ENCODE assay signal across 8 mouse cellular contexts in genomic region chr13:54072526-54073057, GRCm38 (mm10). TPM values are rescaled to one million over a fixed set of nuclear protein-coding genes. Genes with fewer than 3 reads are reported as not detected.
DNase-seq lines count a peak whose midpoint lies in the region; ATAC-seq lines count a peak whose summit lies in the region.

No protein-coding gene starts in this region.

- no peaks in the 10 kb centered on the region for H3K9me3 ChIP-seq in forebrain, embryonic 14.5 days (replicated peaks; ENCODE audit: control insufficient read depth, low read length)
- no peaks in the 10 kb centered on the region for H3K9me3 ChIP-seq in limb, embryonic 15.5 days

- H3K36me3 ChIP-seq in forebrain, embryonic 14.5 days (ENCODE audit: control insufficient read depth, insufficient read depth, low read length): 0 out of 2 replicates have a peak, but pooled peaks cover 6% of the 10 kb centered on the region
- H3K36me3 ChIP-seq in limb, embryonic 15.5 days: no peaks in the 10 kb centered on the region

- H3K27me3 ChIP-seq in forebrain, embryonic 14.5 days (replicated peaks; ENCODE audit: control insufficient read depth, insufficient read depth, low read length): no peaks in the 10 kb centered on the region
- no peaks in the 10 kb centered on the region for H3K27me3 ChIP-seq in limb, embryonic 15.5 days

- 0 out of 2 replicates have a peak overlapping the region, but pooled peaks have one; percentile 14 for H3K27ac ChIP-seq in forebrain, embryonic 14.5 days (ENCODE audit: low read depth, low read length)
- no peak overlapping the region; the same call in 1 of the 2 replicates for H3K27ac ChIP-seq in limb, embryonic 15.5 days

- H3K4me3 ChIP-seq in forebrain, embryonic 14.5 days (ENCODE audit: low read depth, low read length): peak overlapping the region; percentile 63
- peak overlapping the region; percentile 80 for H3K4me3 ChIP-seq in limb, embryonic 15.5 days

- WGBS in forebrain, embryonic 14.5 days: 31% methylated on average over 10 of the region's 10 CpGs
- WGBS in limb, embryonic 15.5 days: 40% methylated on average over 10 of the region's 10 CpGs

- peak overlapping the region; percentile 65 for H3K4me2 ChIP-seq in forebrain, embryonic 14.5 days (ENCODE audit: low read length)
- peak overlapping the region; percentile 79 for H3K4me2 ChIP-seq in limb, embryonic 15.5 days

- ATAC-seq in forebrain, embryonic 14.5 days: no peak
- ATAC-seq in limb, embryonic 15.5 days (ENCODE audit: insufficient number of reproducible peaks, low FRiP score, low TSS enrichment, low read depth): no peak

- peak overlapping the region; percentile 87 for H3K9ac ChIP-seq in forebrain, embryonic 14.5 days (ENCODE audit: low read length)
- H3K9ac ChIP-seq in limb, embryonic 15.5 days: peak overlapping the region; percentile 55; the same call in 1 of the 2 replicates

- peak; percentile 15 for DNase-seq in embryo, embryonic 9.5 days (ENCODE audit: extremely low spot score)
- no peak for DNase-seq in embryo, embryonic 11 days
- DNase-seq in CD4-positive helper T cell, adult 2 months (ENCODE audit: low read depth, low spot score): peak; percentile 27
- no peak for DNase-seq in forebrain, embryonic 14.5 days (ENCODE audit: low spot score)
- DNase-seq in gastrocnemius, postnatal 25 days: no peak
- DNase-seq in adrenal gland, adult 8-10 months: no peak
- DNase-seq in layer of hippocampus, postnatal 14 days (ENCODE audit: low spot score in 2 of 2): no peak

- H3K4me1 ChIP-seq in forebrain, embryonic 14.5 days (ENCODE audit: control insufficient read depth, insufficient read depth, low read length): peaks cover 10% of the 10 kb centered on the region; the same call in 1 of the 2 replicates
- H3K4me1 ChIP-seq in limb, embryonic 15.5 days: peaks cover 10% of the 10 kb centered on the region

RNA-seq across cellular contexts. Expression of gene Sfxn1, which starts 0.9 kb away (rescaled TPM):
- 88.6 and 88.8 TPM in 2 replicates for polyA plus RNA-seq in forebrain, embryonic 14.5 days (2014; fragmentation: Nextera tagmentation; extraction: Ambion mirVana)
- polyA plus RNA-seq in limb, embryonic 15.5 days (2015; fragmentation: Nextera tagmentation; extraction: Ambion mirVana): 41.3 and 46.3 TPM in 2 replicates
- 1 to 10 TPM; 2.3 to 4.4 TPM for total RNA-seq in gastrocnemius, postnatal 25 days (2021)
- total RNA-seq in adrenal gland, adult 8-10 months (2022): 10 to 100 TPM; 46.9 to 62.5 (median 52.4) TPM
- 10 to 100 TPM; 52.3 to 52.9 TPM for total RNA-seq in layer of hippocampus, postnatal 14 days (2021)

RNA-seq across cellular contexts. Expression of gene Drd1, which starts 17.1 kb away (rescaled TPM):
- 5.1 and 8.3 TPM in 2 replicates for polyA plus RNA-seq in forebrain, embryonic 14.5 days (2014; fragmentation: Nextera tagmentation; extraction: Ambion mirVana)
- polyA plus RNA-seq in limb, embryonic 15.5 days (2015; fragmentation: Nextera tagmentation; extraction: Ambion mirVana): 0.16 and 0.28 TPM in 2 replicates
- under 1 TPM; 0.08 to 0.11 TPM for total RNA-seq in gastrocnemius, postnatal 25 days (2021)
- total RNA-seq in adrenal gland, adult 8-10 months (2022): under 1 TPM in 3 of 4 experiments, not detected in 1; 0.07 to 0.15 (median 0.11) TPM
- total RNA-seq in layer of hippocampus, postnatal 14 days (2021): 1 to 10 TPM; 2.4 to 2.9 TPM

Comparison
In these comparisons a context has a peak if more than half of its experiments do, and no peak if none do; other contexts are left out.
1. DNase-seq: peak in embryo, embryonic 9.5 days (single experiment) and CD4-positive helper T cell, adult 2 months (single experiment); none in embryo, embryonic 11 days (single experiment), forebrain, embryonic 14.5 days (single experiment), gastrocnemius, postnatal 25 days (single experiment), adrenal gland, adult 8-10 months (single experiment) and layer of hippocampus, postnatal 14 days (0 of 2).
2. RNA of gene Sfxn1, which starts 0.9 kb away (total RNA-seq): 46.9 to 62.5 TPM in adrenal gland, adult 8-10 months and 52.3 to 52.9 TPM in layer of hippocampus, postnatal 14 days; 2.3 to 4.4 TPM in gastrocnemius, postnatal 25 days; every median in the first group is over 4 times any median in the second.